Mouse (Mus musculus): ENCODE data around the gene Aunip. TPM values are rescaled to one million over a fixed set of nuclear protein-coding genes. Genes with fewer than 3 reads are reported as not detected.

Aunip gene
- polyA plus RNA-seq, 1 experiment from 2014 or later: 11.9 TPM

- no peaks in the 10 kb centered on the region for H3K4me1 ChIP-seq
Measured at GRCm38 (mm10) chr4:134505303-134505789, 5.5 kb upstream of the Aunip start.

GRCm38 (mm10) chr4:134505966-134506594, 4.7 kb upstream of the Aunip start:
- no peaks in the 10 kb centered on the region for H3K9me3 ChIP-seq (replicated peaks)
- no peak for ATAC-seq
- H3K4me1 ChIP-seq: peaks cover 1% of the 10 kb centered on the region; the same call in 1 of the 2 replicates
- H3K9ac ChIP-seq: no peak overlapping the region
- H3K36me3 ChIP-seq (ENCODE audit: poor library complexity, severe bottlenecking): peaks cover 11% of the 10 kb centered on the region
- no peak overlapping the region for H3K27ac ChIP-seq
- H3K27me3 ChIP-seq: no peaks in the 10 kb centered on the region
- H3K4me2 ChIP-seq: no peak overlapping the region
- 77% methylated on average over 3 of the region's 4 CpGs for WGBS
- no peak overlapping the region for H3K4me3 ChIP-seq

More at GRCm38 (mm10) chr4:134505303-134505789, 5.5 kb upstream of the Aunip start:
- Histone ChIP-seq H3K36me3 (ENCODE audit: poor library complexity, severe bottlenecking) (peaks cover 11% of the 10 kb centered on the region), H3K9me3 (replicated peaks) (no peaks in the 10 kb centered on the region), H3K9ac (no peak overlapping the region), H3K4me3 (no peak overlapping the region), H3K27me3 (no peaks in the 10 kb centered on the region), H3K4me2 (no peak overlapping the region), H3K27ac (no peak overlapping the region)
- 88% methylated on average over 4 of the region's 4 CpGs for WGBS
- ATAC-seq: no peak

- 91% methylated on average over 19 of the region's 19 CpGs for WGBS
- Histone ChIP-seq H3K4me1 (peaks cover 8% of the 10 kb centered on the region), H3K27ac (no peak overlapping the region), H3K4me3 (no peak overlapping the region), H3K9me3 (replicated peaks) (no peaks in the 10 kb centered on the region), H3K4me2 (no peak overlapping the region), H3K36me3 (ENCODE audit: poor library complexity, severe bottlenecking) (peaks cover 11% of the 10 kb centered on the region), H3K9ac (no peak overlapping the region), H3K27me3 (no peaks in the 10 kb centered on the region)
- ATAC-seq: no peak
Measured at GRCm38 (mm10) chr4:134506713-134507112, 4.1 kb upstream of the Aunip start.

DNA sequence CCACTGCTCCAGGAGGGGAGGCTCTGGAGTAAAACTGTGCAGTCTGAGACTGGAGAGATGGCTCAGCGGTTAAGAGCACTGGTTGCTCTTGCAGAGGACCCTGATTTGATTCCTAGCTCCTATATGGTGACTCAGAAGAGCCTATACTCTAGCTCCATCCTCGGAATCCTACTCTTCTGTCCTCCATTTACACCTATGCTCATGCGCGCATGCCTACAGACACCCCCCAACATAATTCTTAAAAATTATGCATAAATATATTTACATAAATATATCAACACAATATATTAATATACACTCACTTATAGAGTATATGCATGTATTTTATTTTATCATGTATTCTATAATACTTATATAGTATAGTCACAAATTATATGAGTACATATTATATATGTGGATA, 403 bp upstream of the Aunip start:
- Histone ChIP-seq H3K27ac (no peak overlapping the region), H3K36me3 (ENCODE audit: poor library complexity, severe bottlenecking) (peaks cover 11% of the 10 kb centered on the region), H3K4me1 (peaks cover 18% of the 10 kb centered on the region), H3K4me2 (peak overlapping the region; percentile 89; the same call in 1 of the 2 replicates), H3K9me3 (replicated peaks) (no peaks in the 10 kb centered on the region), H3K4me3 (no peak overlapping the region; the same call in 1 of the 2 replicates), H3K27me3 (no peaks in the 10 kb centered on the region), H3K9ac (no peak overlapping the region)
- 76% methylated on average over 4 of the region's 4 CpGs for WGBS
- ATAC-seq: peak; percentile 41; the same call in 1 of the 2 replicates

DNA sequence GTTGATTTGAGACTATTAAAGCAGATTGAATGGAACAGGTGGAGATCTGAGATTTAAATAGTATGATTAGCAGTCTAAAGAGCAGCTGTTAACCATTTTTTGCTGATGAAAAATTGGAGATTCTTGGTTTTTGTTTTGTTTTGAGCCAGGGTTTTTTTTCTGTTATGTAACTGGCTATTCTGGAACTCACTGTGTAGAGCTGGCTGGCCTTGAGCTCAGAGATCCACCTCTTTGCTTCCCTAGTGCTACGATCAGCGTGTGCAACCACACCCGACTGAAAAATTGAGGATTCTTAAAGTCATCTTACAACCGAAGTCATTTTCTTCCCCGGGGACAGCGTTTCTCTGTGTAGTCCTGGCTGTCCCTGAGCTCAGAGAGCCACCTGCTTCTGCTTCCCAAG, 931 bp downstream of the Aunip start:
- Histone ChIP-seq H3K4me3 (peak overlapping the region; percentile 54), H3K9ac (peak overlapping the region; percentile 62; the same call in 1 of the 2 replicates), H3K36me3 (ENCODE audit: poor library complexity, severe bottlenecking) (peaks cover 11% of the 10 kb centered on the region), H3K27ac (no peak overlapping the region), H3K9me3 (replicated peaks) (no peaks in the 10 kb centered on the region), H3K4me1 (peaks cover 18% of the 10 kb centered on the region), H3K27me3 (no peaks in the 10 kb centered on the region), H3K4me2 (peak overlapping the region; percentile 89)
- 77% methylated on average over 6 of the region's 6 CpGs for WGBS
- no peak for ATAC-seq

- Histone ChIP-seq H3K4me3 (peak overlapping the region; percentile 23), H3K36me3 (ENCODE audit: poor library complexity, severe bottlenecking) (peaks cover 2% of the 10 kb centered on the region; the same call in 1 of the 2 replicates), H3K4me2 (peak overlapping the region; percentile 48), H3K9ac (no peak overlapping the region), H3K4me1 (peaks cover 18% of the 10 kb centered on the region), H3K9me3 (replicated peaks) (no peaks in the 10 kb centered on the region), H3K27ac (no peak overlapping the region), H3K27me3 (no peaks in the 10 kb centered on the region)
- 33% methylated on average over 15 of the region's 15 CpGs for WGBS
- no peak for ATAC-seq
Measured at GRCm38 (mm10) chr4:134512798-134513197, 2.0 kb downstream of the Aunip start.

DNA sequence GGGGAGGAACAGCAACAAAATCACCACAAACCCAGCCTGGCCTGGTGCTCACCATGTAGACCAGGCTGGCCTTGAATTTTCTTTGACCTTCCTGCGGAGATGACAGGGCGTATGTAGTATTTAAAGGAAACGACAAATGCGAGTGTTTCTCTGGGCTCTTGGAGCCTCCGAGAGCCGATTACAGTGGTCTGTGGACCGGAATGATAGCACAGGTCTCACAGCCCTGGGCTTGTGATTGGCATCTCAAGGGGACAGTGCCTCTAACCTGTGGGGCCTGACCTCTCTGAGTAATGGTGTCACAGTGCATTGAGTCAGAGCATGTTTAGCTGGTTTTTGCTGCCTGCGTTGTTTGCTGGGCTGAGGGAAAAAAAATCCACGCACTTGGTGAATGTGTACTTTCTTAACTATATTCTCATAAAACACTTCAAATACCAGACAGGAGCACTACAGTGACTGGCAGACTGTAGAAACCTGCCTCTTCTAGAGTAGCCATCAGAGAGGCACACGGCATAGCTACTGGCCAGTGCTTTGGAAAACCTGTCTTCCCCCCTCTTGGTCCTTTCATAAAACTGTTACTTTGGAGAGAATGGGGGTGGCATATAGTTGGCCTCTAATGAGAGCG, 3.6 kb downstream of the Aunip start:
- 95% methylated on average over 11 of the region's 11 CpGs for WGBS
- Histone ChIP-seq H3K27me3 (no peaks in the 10 kb centered on the region), H3K4me2 (no peak overlapping the region), H3K9ac (no peak overlapping the region), H3K9me3 (replicated peaks) (no peaks in the 10 kb centered on the region), H3K36me3 (ENCODE audit: poor library complexity, severe bottlenecking) (no peaks in the 10 kb centered on the region), H3K4me1 (peaks cover 18% of the 10 kb centered on the region), H3K4me3 (no peak overlapping the region), H3K27ac (no peak overlapping the region)
- ATAC-seq: no peak

DNA sequence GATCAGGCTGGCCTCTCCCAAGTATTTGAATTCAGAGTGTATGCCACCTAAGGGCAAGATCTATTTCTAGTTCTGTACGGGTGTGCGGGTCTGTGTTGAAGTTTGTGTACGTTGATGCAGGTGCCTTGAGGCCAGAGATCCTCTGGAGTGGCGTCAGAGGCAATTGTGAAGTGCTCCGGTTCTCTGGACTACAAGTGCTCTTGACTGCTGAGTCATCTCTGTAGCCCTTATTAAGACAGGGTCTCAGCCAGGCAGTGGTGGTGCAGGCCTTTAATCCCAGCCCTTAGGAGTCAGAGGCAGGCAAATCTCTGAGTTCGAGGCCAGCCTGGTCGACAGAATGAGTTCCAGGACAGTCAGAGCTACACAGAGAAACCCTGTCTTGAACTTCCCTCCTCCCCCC, 4.8 kb downstream of the Aunip start:
- Histone ChIP-seq H3K27me3 (no peaks in the 10 kb centered on the region), H3K9me3 (replicated peaks) (no peaks in the 10 kb centered on the region), H3K4me1 (peaks cover 18% of the 10 kb centered on the region), H3K9ac (no peak overlapping the region), H3K27ac (no peak overlapping the region), H3K4me2 (no peak overlapping the region), H3K36me3 (ENCODE audit: poor library complexity, severe bottlenecking) (peaks cover 4% of the 10 kb centered on the region; the same call in 1 of the 2 replicates), H3K4me3 (no peak overlapping the region)
- no peak for ATAC-seq
- WGBS: 75% methylated on average over 7 of the region's 7 CpGs

DNA sequence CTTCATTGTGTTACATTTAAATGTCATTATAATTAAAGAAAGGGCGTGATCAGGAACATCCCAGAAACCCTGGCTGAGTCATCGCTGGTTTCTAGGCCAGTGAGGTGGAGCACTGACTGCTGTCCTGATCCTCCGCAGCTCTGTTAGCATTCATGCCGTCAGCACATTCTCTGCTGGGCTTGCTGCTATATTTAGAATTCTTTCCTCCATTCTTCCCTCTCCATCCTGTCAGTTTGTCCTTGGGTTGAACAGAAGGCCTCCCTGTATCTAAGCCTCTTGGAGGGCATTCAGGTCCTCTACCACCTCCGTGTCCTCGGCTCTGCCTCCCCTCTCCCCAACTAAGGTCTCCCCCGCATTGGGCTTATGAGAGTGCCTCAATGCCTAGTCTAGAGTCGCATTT, 6.2 kb downstream of the Aunip start:
- WGBS: 86% methylated on average over 8 of the region's 8 CpGs
- no peaks in the 10 kb centered on the region for H3K27me3 ChIP-seq
- no peaks in the 10 kb centered on the region for H3K9me3 ChIP-seq (replicated peaks)
- no peak overlapping the region for H3K27ac ChIP-seq
- no peak overlapping the region for H3K9ac ChIP-seq
- peaks cover 10% of the 10 kb centered on the region; the same call in 1 of the 2 replicates for H3K36me3 ChIP-seq (ENCODE audit: poor library complexity, severe bottlenecking)
- H3K4me3 ChIP-seq: no peak overlapping the region
- H3K4me1 ChIP-seq: peaks cover 8% of the 10 kb centered on the region
- H3K4me2 ChIP-seq: no peak overlapping the region
- ATAC-seq: no peak

DNA sequence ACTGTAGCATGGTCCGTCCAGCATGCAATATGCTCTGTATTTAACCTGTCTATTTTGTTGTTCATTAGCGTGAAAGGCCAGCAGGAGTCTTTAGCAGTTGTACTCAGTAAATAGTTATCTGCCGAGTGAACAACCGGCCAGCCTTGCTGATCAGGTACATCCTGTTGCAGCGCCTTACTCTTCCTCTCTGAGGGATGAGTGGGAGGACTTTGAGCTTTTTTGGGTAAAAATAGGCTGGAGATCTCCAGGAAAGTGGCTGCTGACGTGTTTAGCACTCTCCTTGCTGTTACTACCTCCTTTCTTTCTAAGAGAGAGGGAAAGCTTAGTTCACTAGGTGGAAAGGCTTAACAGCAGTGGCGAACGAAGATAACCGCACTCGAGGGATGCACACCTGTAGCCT, 6.9 kb downstream of the Aunip start:
- no peak for ATAC-seq
- H3K4me1 ChIP-seq: peaks cover 2% of the 10 kb centered on the region
- 88% methylated on average over 10 of the region's 10 CpGs for WGBS

GRCm38 (mm10) chr4:134518541-134518940, 7.7 kb downstream of the Aunip start:
- Histone ChIP-seq H3K36me3 (ENCODE audit: poor library complexity, severe bottlenecking) (peaks cover 19% of the 10 kb centered on the region), H3K9me3 (replicated peaks) (no peaks in the 10 kb centered on the region), H3K4me2 (no peak overlapping the region), H3K4me1 (no peaks in the 10 kb centered on the region), H3K4me3 (no peak overlapping the region), H3K27ac (no peak overlapping the region), H3K9ac (no peak overlapping the region), H3K27me3 (no peaks in the 10 kb centered on the region)
- WGBS: 90% methylated on average over 4 of the region's 4 CpGs
- no peak for ATAC-seq

More for the DNA sequence above, 6.9 kb downstream of the Aunip start:
- Histone ChIP-seq H3K4me3 (no peak overlapping the region), H3K36me3 (ENCODE audit: poor library complexity, severe bottlenecking) (peaks cover 11% of the 10 kb centered on the region; the same call in 1 of the 2 replicates), H3K9ac (no peak overlapping the region), H3K9me3 (replicated peaks) (no peaks in the 10 kb centered on the region), H3K4me2 (no peak overlapping the region), H3K27me3 (no peaks in the 10 kb centered on the region), H3K27ac (no peak overlapping the region)

DNA sequence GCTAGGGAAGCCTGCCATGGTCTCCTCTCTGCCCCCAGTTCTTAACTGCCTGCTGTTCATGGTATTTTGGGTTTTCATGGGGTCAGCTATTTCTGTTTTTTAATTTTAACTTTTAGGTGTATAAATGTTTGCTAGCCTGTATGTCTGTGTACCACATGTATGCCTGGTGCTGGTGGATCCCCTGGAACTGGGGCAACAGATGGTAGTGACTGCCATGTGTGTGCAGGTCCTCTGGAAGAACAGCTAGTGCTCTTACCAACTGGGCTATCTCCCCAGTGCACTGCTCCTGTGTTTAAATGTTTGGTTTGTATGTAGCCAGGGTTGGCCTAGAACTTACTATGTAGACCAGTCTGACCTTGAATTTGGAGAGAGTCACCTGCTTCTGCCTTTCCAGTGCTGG, 8.5 kb downstream of the Aunip start:
- Histone ChIP-seq H3K4me3 (no peak overlapping the region), H3K4me1 (no peaks in the 10 kb centered on the region), H3K36me3 (ENCODE audit: poor library complexity, severe bottlenecking) (peaks cover 26% of the 10 kb centered on the region), H3K27ac (no peak overlapping the region), H3K27me3 (no peaks in the 10 kb centered on the region), H3K4me2 (no peak overlapping the region), H3K9me3 (replicated peaks) (no peaks in the 10 kb centered on the region), H3K9ac (no peak overlapping the region)
- ATAC-seq: no peak

Data from forebrain, embryonic 13.5 days (tissue).